Mouse (Mus musculus) ES-E14 (cell line): Measurements from ENCODE around the gene Gpr18.

Experiments used
- CHD2 ChIP-seq: IDR thresholded peaks from 2 replicates; pipeline ENCODE4 v1.6.1; 2014; ENCODE audit warnings: mild to moderate bottlenecking, low read depth, low read length, inconsistent platforms
- MAFK ChIP-seq: IDR thresholded peaks from 2 replicates; pipeline ENCODE4 v1.6.1; 2014; ENCODE audit warnings: mild to moderate bottlenecking, low read depth, low read length, inconsistent platforms; ENCODE audit not compliant: insufficient read depth

- no peak for TF ChIP-seq MAFK
- TF ChIP-seq CHD2 = no peak
Observed at GRCm38 (mm10) chr14:121951399-121952045, 35.9 kb upstream of the Gpr18 start.
